Mouse (Mus musculus) stomach, embryonic 14.5 days (tissue): ENCODE measurements around the gene Plpp1. TPM values are rescaled to one million over a fixed set of nuclear protein-coding genes. Genes with fewer than 3 reads are reported as not detected.

Source experiments
- ATAC-seq: fragments of 200-750 bp; cut with Nextera tagmentation; 2 replicates; pipeline ENCODE4 v1.8.0; 2017; ENCODE audit warnings: low read depth, moderate TSS enrichment; ENCODE audit not compliant: insufficient number of reproducible peaks, insufficient read depth, low FRiP score
- H3K27ac ChIP-seq: fragments of 300-500 bp; sonication (generic); 2 replicates; pipeline ENCODE4 v1.5.1; 2014; ENCODE audit warnings: mild to moderate bottlenecking, low read length, moderate library complexity, mixed read lengths
- H3K27me3 ChIP-seq: fragments of 300-500 bp; sonication (generic); 2 replicates; pipeline ENCODE4 v1.6.1; 2014; ENCODE audit warnings: low read length, control low read depth, mixed read lengths; ENCODE audit not compliant: control insufficient read depth, insufficient read depth
- H3K36me3 ChIP-seq: fragments of 300-500 bp; sonication (generic); 2 replicates; pipeline ENCODE4 v1.6.1; 2014; ENCODE audit warnings: mild to moderate bottlenecking, control low read depth, low read length, moderate library complexity, mixed read lengths; ENCODE audit not compliant: control insufficient read depth, insufficient read depth
- H3K4me1 ChIP-seq: fragments of 300-500 bp; sonication (generic); 2 replicates; pipeline ENCODE4 v1.6.1; 2014; ENCODE audit warnings: low read length, control low read depth, mixed read lengths; ENCODE audit not compliant: control insufficient read depth, insufficient read depth
- H3K4me2 ChIP-seq: fragments of 300-500 bp; sonication (generic); replicated peaks from 2 replicates; pipeline ENCODE4 v1.6.1; 2014; ENCODE audit warnings: low read depth, low read length, control low read depth
- H3K4me3 ChIP-seq: fragments of 300-500 bp; sonication (generic); 2 replicates; pipeline ENCODE4 v1.5.1; 2014; ENCODE audit warnings: low read depth, low read length, control low read depth
- H3K9ac ChIP-seq: fragments of 300-500 bp; sonication (generic); replicated peaks from 2 replicates; pipeline ENCODE4 v1.6.1; 2014; ENCODE audit warnings: low read depth, mild to moderate bottlenecking, control low read depth, low read length, moderate library complexity, mixed read lengths
- H3K9me3 ChIP-seq: fragments of 300-500 bp; sonication (generic); 2 replicates; pipeline ENCODE4 v1.6.1; 2016; ENCODE audit warnings: low read depth, low read length, control low read depth; ENCODE audit not compliant: control insufficient read depth
- WGBS: fragments of 180-500 bp; shearing (Covaris S2); extraction: QIAGEN DNeasy Blood & Tissue Kit; methylation state at CpG from one replicate; pipeline ENCODE4 v1.1.7; 2014; 5-methylcytosine and 5-hydroxymethylcytosine counted together
- polyA plus RNA-seq: library from polyadenylated mRNA; unstranded; fragments of >200 nt; fragmentation: Nextera tagmentation; extraction: Ambion mirVana; gene quantifications from 2 replicates; pipeline ENCODE4 v1.2.1, GENCODE M21; 2014

Gene Plpp1
- polyA plus RNA-seq, 1 experiment from 2014 or later, result 97.1 TPM

- 84% methylated on average over 8 of the region's 8 CpGs for WGBS
- no peak overlapping the region for H3K27ac ChIP-seq
- no peak overlapping the region for H3K4me2 ChIP-seq
Measured at GRCm38 (mm10) chr13:112811708-112812403, 11.3 kb downstream of the Plpp1 start.

GRCm38 (mm10) chr13:112815996-112816395 lies 15.4 kb downstream of the Plpp1 start:
- Histone ChIP-seq H3K36me3 (peaks cover 3% of the 10 kb centered on the region; the same call in 1 of the 2 replicates), H3K27ac (no peak overlapping the region), H3K9me3 (no peaks in the 10 kb centered on the region), H3K4me2 (no peak overlapping the region), H3K4me3 (no peak overlapping the region), H3K9ac (no peak overlapping the region), H3K4me1 (peaks cover 8% of the 10 kb centered on the region; the same call in 1 of the 2 replicates), H3K27me3 (no peaks in the 10 kb centered on the region)
- WGBS, result 87% methylated on average over 3 of the region's 3 CpGs
- no peak for ATAC-seq

More at GRCm38 (mm10) chr13:112811708-112812403, 11.3 kb downstream of the Plpp1 start:
- peaks cover 4% of the 10 kb centered on the region; the same call in 1 of the 2 replicates for H3K36me3 ChIP-seq
- no peaks in the 10 kb centered on the region for H3K4me1 ChIP-seq
- no peaks in the 10 kb centered on the region for H3K27me3 ChIP-seq
- H3K9me3 ChIP-seq, result no peaks in the 10 kb centered on the region
- ATAC-seq, result no peak
- no peak overlapping the region for H3K9ac ChIP-seq
- H3K4me3 ChIP-seq, result no peak overlapping the region

GRCm38 (mm10) chr13:112818125-112818524 lies 17.5 kb downstream of the Plpp1 start:
- peaks cover 3% of the 10 kb centered on the region; the same call in 1 of the 2 replicates for H3K36me3 ChIP-seq
- H3K9ac ChIP-seq, result no peak overlapping the region
- no peak overlapping the region for H3K27ac ChIP-seq
- no peak overlapping the region for H3K4me3 ChIP-seq
- H3K9me3 ChIP-seq, result no peaks in the 10 kb centered on the region
- H3K27me3 ChIP-seq, result no peaks in the 10 kb centered on the region
- WGBS, result 42% methylated on average over 3 of the region's 3 CpGs
- no peak for ATAC-seq
- H3K4me2 ChIP-seq, result no peak overlapping the region
- H3K4me1 ChIP-seq, result peaks cover 8% of the 10 kb centered on the region; the same call in 1 of the 2 replicates

GRCm38 (mm10) chr13:112822413-112822812 lies 21.8 kb downstream of the Plpp1 start:
- 73% methylated on average over 3 of the region's 3 CpGs for WGBS
- H3K4me2 ChIP-seq, result no peak overlapping the region
- H3K27ac ChIP-seq, result no peak overlapping the region
- no peaks in the 10 kb centered on the region for H3K27me3 ChIP-seq
- no peak overlapping the region for H3K4me3 ChIP-seq
- H3K9me3 ChIP-seq, result no peaks in the 10 kb centered on the region
- peaks cover 2% of the 10 kb centered on the region; the same call in 1 of the 2 replicates for H3K36me3 ChIP-seq
- H3K4me1 ChIP-seq, result peaks cover 8% of the 10 kb centered on the region; the same call in 1 of the 2 replicates
- ATAC-seq, result no peak
- H3K9ac ChIP-seq, result no peak overlapping the region

GRCm38 (mm10) chr13:112823236-112823910 lies 22.8 kb downstream of the Plpp1 start:
- no peak overlapping the region for H3K9ac ChIP-seq
- H3K27me3 ChIP-seq, result no peaks in the 10 kb centered on the region
- H3K4me1 ChIP-seq, result peaks cover 6% of the 10 kb centered on the region; the same call in 1 of the 2 replicates
- H3K9me3 ChIP-seq, result no peaks in the 10 kb centered on the region
- H3K4me2 ChIP-seq, result no peak overlapping the region
- no peak overlapping the region for H3K4me3 ChIP-seq
- H3K36me3 ChIP-seq, result peaks cover 2% of the 10 kb centered on the region; the same call in 1 of the 2 replicates
- ATAC-seq, result no peak
- no peak overlapping the region for H3K27ac ChIP-seq
- WGBS, result 73% methylated on average over 6 of the region's 6 CpGs

- no peak overlapping the region for H3K27ac ChIP-seq
- 87% methylated on average over 7 of the region's 8 CpGs for WGBS
- no peak overlapping the region for H3K4me3 ChIP-seq
- H3K9ac ChIP-seq, result no peak overlapping the region
- no peaks in the 10 kb centered on the region for H3K27me3 ChIP-seq
- ATAC-seq, result no peak
- H3K4me1 ChIP-seq, result no peaks in the 10 kb centered on the region; the same call in 1 of the 2 replicates
- H3K36me3 ChIP-seq, result peaks cover 2% of the 10 kb centered on the region; the same call in 1 of the 2 replicates
- no peak overlapping the region for H3K4me2 ChIP-seq
- H3K9me3 ChIP-seq, result no peaks in the 10 kb centered on the region
Measured at GRCm38 (mm10) chr13:112823911-112824648, 23.5 kb downstream of the Plpp1 start.

GRCm38 (mm10) chr13:112825479-112825878 lies 24.9 kb downstream of the Plpp1 start:
- Histone ChIP-seq H3K4me2 (no peak overlapping the region), H3K36me3 (peaks cover 2% of the 10 kb centered on the region; the same call in 1 of the 2 replicates), H3K4me1 (no peaks in the 10 kb centered on the region), H3K27me3 (no peaks in the 10 kb centered on the region), H3K27ac (no peak overlapping the region), H3K4me3 (no peak overlapping the region), H3K9ac (no peak overlapping the region), H3K9me3 (no peaks in the 10 kb centered on the region)
- 64% methylated on average over 6 of the region's 6 CpGs for WGBS
- no peak for ATAC-seq

- H3K27ac ChIP-seq, result no peak overlapping the region
- ATAC-seq, result no peak
- no peak overlapping the region for H3K4me2 ChIP-seq
- H3K27me3 ChIP-seq, result no peaks in the 10 kb centered on the region
- H3K9me3 ChIP-seq, result no peaks in the 10 kb centered on the region
- H3K36me3 ChIP-seq, result peaks cover 2% of the 10 kb centered on the region; the same call in 1 of the 2 replicates
- H3K9ac ChIP-seq, result no peak overlapping the region
- no peaks in the 10 kb centered on the region; the same call in 1 of the 2 replicates for H3K4me1 ChIP-seq
- 83% methylated on average over 2 of the region's 2 CpGs for WGBS
- no peak overlapping the region for H3K4me3 ChIP-seq
Measured at GRCm38 (mm10) chr13:112829619-112830018, 29.0 kb downstream of the Plpp1 start.
